Mouse (Mus musculus): ENCODE data around the gene Rps6ka6.

Gene Rps6ka6

GRCm38 (mm10) chrX:111537859-111538258, at the start of gene Rps6ka6:
Rps6ka6 (minus strand) TSS chrX:111537959.
- no peak for DNase-seq

- DNase-seq, result no peak
These were observed 39.3 kb upstream of the Rps6ka6 start for GRCm38 (mm10) chrX:111577044-111577443.

- DNase-seq, result no peak
These were observed 19.6 kb downstream of the Rps6ka6 start for GRCm38 (mm10) chrX:111518206-111518605.

- no peak for DNase-seq
These were observed 74.1 kb downstream of the Rps6ka6 start for GRCm38 (mm10) chrX:111463565-111464093.

- peak; percentile 40 for DNase-seq
These were observed 74.8 kb downstream of the Rps6ka6 start for GRCm38 (mm10) chrX:111462833-111463564.

GRCm38 (mm10) chrX:111462495-111462832, 75.3 kb downstream of the Rps6ka6 start:
- no peak for DNase-seq

- DNase-seq, result no peak
These were observed 75.7 kb downstream of the Rps6ka6 start for GRCm38 (mm10) chrX:111462092-111462491.

- no peak for DNase-seq
These were observed 77.6 kb downstream of the Rps6ka6 start for GRCm38 (mm10) chrX:111460166-111460565.

- no peak for DNase-seq
These were observed 101.2 kb downstream of the Rps6ka6 start for GRCm38 (mm10) chrX:111436571-111436970.

GRCm38 (mm10) chrX:111414775-111415174, 123.0 kb downstream of the Rps6ka6 start:
- DNase-seq, result no peak

- no peak for DNase-seq
These were observed 132.9 kb downstream of the Rps6ka6 start for GRCm38 (mm10) chrX:111404816-111405215.

- DNase-seq, result no peak
These were observed 160.7 kb downstream of the Rps6ka6 start for GRCm38 (mm10) chrX:111377020-111377419.

GRCm38 (mm10) chrX:111374177-111374576, 163.6 kb downstream of the Rps6ka6 start:
- DNase-seq, result no peak

Measured in kidney, adult 18-20 months (tissue).